Mouse (Mus musculus): ENCODE measurements around the gene Pif1. TPM values are rescaled to one million over a fixed set of nuclear protein-coding genes. Genes with fewer than 3 reads are reported as not detected.

Gene Pif1
- polyA plus RNA-seq, 1 experiment from 2014 or later = 8.7 TPM

GRCm38 (mm10) chr9:65551035-65551434 lies 35.9 kb upstream of the Pif1 start:
- no peak overlapping the region for H3K4me2 ChIP-seq (ENCODE audit: low read length)
- H3K27ac ChIP-seq (replicated peaks in 1 of 2; ENCODE audit: control insufficient read depth in 1 of 2, insufficient read depth in 1 of 2, low read depth in 2 of 2, low read length in 2 of 2) = peak overlapping the region; percentile 82 to 94
- H3K27me3 ChIP-seq (ENCODE audit: control insufficient read depth, insufficient read depth, low read length) = no peaks in the 10 kb centered on the region
- no peak overlapping the region for H3K4me3 ChIP-seq (ENCODE audit: control insufficient read depth in 1 of 2, insufficient read depth in 1 of 2, low read depth in 1 of 2, low read length in 2 of 2)
- H3K36me3 ChIP-seq (ENCODE audit: control insufficient read depth, insufficient read depth, low read length) = peaks cover 22% of the 10 kb centered on the region
- WGBS = 12% methylated on average over 5 of the region's 5 CpGs
- peak overlapping the region; percentile 54; the same call in 1 of the 2 replicates for H3K9ac ChIP-seq (ENCODE audit: low read length)
- H3K9me3 ChIP-seq (ENCODE audit: control insufficient read depth, low read length) = no peaks in the 10 kb centered on the region
- peaks cover 38 to 52% of the 10 kb centered on the region in 2 experiments for H3K4me1 ChIP-seq (ENCODE audit: control insufficient read depth in 2 of 2, insufficient read depth in 2 of 2, low read length in 2 of 2)
- peak; percentile 78 for ATAC-seq (ENCODE audit: insufficient number of reproducible peaks, insufficient read depth, low FRiP score, low read depth)

GRCm38 (mm10) chr9:65552141-65552540 lies 34.8 kb upstream of the Pif1 start:
- ATAC-seq (ENCODE audit: insufficient number of reproducible peaks, insufficient read depth, low FRiP score, low read depth) = no peak
- H3K36me3 ChIP-seq (ENCODE audit: control insufficient read depth, insufficient read depth, low read length) = peaks cover 33% of the 10 kb centered on the region
- 94% methylated on average over 5 of the region's 5 CpGs for WGBS
- H3K27ac ChIP-seq (replicated peaks in 1 of 2; ENCODE audit: control insufficient read depth in 1 of 2, insufficient read depth in 1 of 2, low read depth in 2 of 2, low read length in 2 of 2) = peak overlapping the region in 1 of 2 experiments; percentile 82; a peak in 3 of 4 replicates
- no peaks in the 10 kb centered on the region for H3K27me3 ChIP-seq (ENCODE audit: control insufficient read depth, insufficient read depth, low read length)
- no peaks in the 10 kb centered on the region for H3K9me3 ChIP-seq (ENCODE audit: control insufficient read depth, low read length)
- H3K4me1 ChIP-seq (ENCODE audit: control insufficient read depth in 2 of 2, insufficient read depth in 2 of 2, low read length in 2 of 2) = peaks cover 32 to 41% of the 10 kb centered on the region in 2 experiments
- H3K4me2 ChIP-seq (ENCODE audit: low read length) = no peak overlapping the region
- no peak overlapping the region for H3K9ac ChIP-seq (ENCODE audit: low read length)
- no peak overlapping the region for H3K4me3 ChIP-seq (ENCODE audit: control insufficient read depth in 1 of 2, insufficient read depth in 1 of 2, low read depth in 1 of 2, low read length in 2 of 2)

GRCm38 (mm10) chr9:65552711-65553110 lies 34.2 kb upstream of the Pif1 start:
- WGBS = 94% methylated on average over 2 of the region's 2 CpGs
- H3K27me3 ChIP-seq (ENCODE audit: control insufficient read depth, insufficient read depth, low read length) = no peaks in the 10 kb centered on the region
- H3K4me2 ChIP-seq (ENCODE audit: low read length) = no peak overlapping the region
- no peak for ATAC-seq (ENCODE audit: insufficient number of reproducible peaks, insufficient read depth, low FRiP score, low read depth)
- H3K27ac ChIP-seq (replicated peaks in 1 of 2; ENCODE audit: control insufficient read depth in 1 of 2, insufficient read depth in 1 of 2, low read depth in 2 of 2, low read length in 2 of 2) = peak overlapping the region in 1 of 2 experiments; percentile 26; a peak in 1 of 4 replicates
- H3K4me3 ChIP-seq (ENCODE audit: control insufficient read depth in 1 of 2, insufficient read depth in 1 of 2, low read depth in 1 of 2, low read length in 2 of 2) = no peak overlapping the region
- H3K4me1 ChIP-seq (ENCODE audit: control insufficient read depth in 2 of 2, insufficient read depth in 2 of 2, low read length in 2 of 2) = peaks cover 32 to 35% of the 10 kb centered on the region in 2 experiments
- H3K9me3 ChIP-seq (ENCODE audit: control insufficient read depth, low read length) = no peaks in the 10 kb centered on the region
- peaks cover 38% of the 10 kb centered on the region for H3K36me3 ChIP-seq (ENCODE audit: control insufficient read depth, insufficient read depth, low read length)
- H3K9ac ChIP-seq (ENCODE audit: low read length) = no peak overlapping the region

GRCm38 (mm10) chr9:65555001-65555405 lies 32.0 kb upstream of the Pif1 start:
- peaks cover 58% of the 10 kb centered on the region for H3K36me3 ChIP-seq (ENCODE audit: control insufficient read depth, insufficient read depth, low read length)
- peak overlapping the region; percentile 30; the same call in 1 of the 2 replicates for H3K9ac ChIP-seq (ENCODE audit: low read length)
- 0 out of 2 replicates have a peak, but pooled peaks have one; percentile 8 for ATAC-seq (ENCODE audit: insufficient number of reproducible peaks, insufficient read depth, low FRiP score, low read depth)
- no peaks in the 10 kb centered on the region for H3K9me3 ChIP-seq (ENCODE audit: control insufficient read depth, low read length)
- peak overlapping the region; percentile 6; the same call in 1 of the 2 replicates for H3K4me2 ChIP-seq (ENCODE audit: low read length)
- peaks cover 28 to 29% of the 10 kb centered on the region in 2 experiments for H3K4me1 ChIP-seq (ENCODE audit: control insufficient read depth in 2 of 2, insufficient read depth in 2 of 2, low read length in 2 of 2)
- H3K27ac ChIP-seq (replicated peaks in 1 of 2; ENCODE audit: control insufficient read depth in 1 of 2, insufficient read depth in 1 of 2, low read depth in 2 of 2, low read length in 2 of 2) = peak overlapping the region; percentile 2 to 55; a peak in 2 of 4 replicates
- no peak overlapping the region for H3K4me3 ChIP-seq (ENCODE audit: control insufficient read depth in 1 of 2, insufficient read depth in 1 of 2, low read depth in 1 of 2, low read length in 2 of 2)
- 13% methylated on average over 5 of the region's 5 CpGs for WGBS
- no peaks in the 10 kb centered on the region for H3K27me3 ChIP-seq (ENCODE audit: control insufficient read depth, insufficient read depth, low read length)

- Histone ChIP-seq H3K36me3 (ENCODE audit: control insufficient read depth, insufficient read depth, low read length) (peaks cover 64% of the 10 kb centered on the region), H3K9ac (ENCODE audit: low read length) (no peak overlapping the region), H3K27me3 (ENCODE audit: control insufficient read depth, insufficient read depth, low read length) (no peaks in the 10 kb centered on the region), H3K4me1 (ENCODE audit: control insufficient read depth in 2 of 2, insufficient read depth in 2 of 2, low read length in 2 of 2) (peaks cover 23 to 25% of the 10 kb centered on the region in 2 experiments), H3K4me2 (ENCODE audit: low read length) (no peak overlapping the region), H3K27ac (replicated peaks in 1 of 2; ENCODE audit: control insufficient read depth in 1 of 2, insufficient read depth in 1 of 2, low read depth in 2 of 2, low read length in 2 of 2) (peak overlapping the region in 1 of 2 experiments; percentile 41; a peak in 1 of 4 replicates), H3K9me3 (ENCODE audit: control insufficient read depth, low read length) (no peaks in the 10 kb centered on the region), H3K4me3 (ENCODE audit: control insufficient read depth in 1 of 2, insufficient read depth in 1 of 2, low read depth in 1 of 2, low read length in 2 of 2) (no peak overlapping the region)
- ATAC-seq (ENCODE audit: insufficient number of reproducible peaks, insufficient read depth, low FRiP score, low read depth) = no peak
- 71% methylated on average over 4 of the region's 4 CpGs for WGBS
Measured at GRCm38 (mm10) chr9:65555621-65556020, 31.3 kb upstream of the Pif1 start.

GRCm38 (mm10) chr9:65556349-65556748 lies 30.6 kb upstream of the Pif1 start:
- H3K27me3 ChIP-seq (ENCODE audit: control insufficient read depth, insufficient read depth, low read length) = no peaks in the 10 kb centered on the region
- H3K4me1 ChIP-seq (ENCODE audit: control insufficient read depth in 2 of 2, insufficient read depth in 2 of 2, low read length in 2 of 2) = peaks cover 18 to 19% of the 10 kb centered on the region in 2 experiments
- H3K27ac ChIP-seq (replicated peaks in 1 of 2; ENCODE audit: control insufficient read depth in 1 of 2, insufficient read depth in 1 of 2, low read depth in 2 of 2, low read length in 2 of 2) = no peak overlapping the region
- no peaks in the 10 kb centered on the region for H3K9me3 ChIP-seq (ENCODE audit: control insufficient read depth, low read length)
- H3K4me2 ChIP-seq (ENCODE audit: low read length) = no peak overlapping the region
- 90% methylated on average over 8 of the region's 8 CpGs for WGBS
- H3K36me3 ChIP-seq (ENCODE audit: control insufficient read depth, insufficient read depth, low read length) = peaks cover 64% of the 10 kb centered on the region
- H3K4me3 ChIP-seq (ENCODE audit: control insufficient read depth in 1 of 2, insufficient read depth in 1 of 2, low read depth in 1 of 2, low read length in 2 of 2) = no peak overlapping the region
- no peak overlapping the region for H3K9ac ChIP-seq (ENCODE audit: low read length)
- ATAC-seq (ENCODE audit: insufficient number of reproducible peaks, insufficient read depth, low FRiP score, low read depth) = no peak

- H3K36me3 ChIP-seq (ENCODE audit: control insufficient read depth, insufficient read depth, low read length) = peaks cover 63% of the 10 kb centered on the region
- WGBS = 92% methylated on average over 5 of the region's 5 CpGs
Measured at GRCm38 (mm10) chr9:65556979-65557378, 30.0 kb upstream of the Pif1 start.

GRCm38 (mm10) chr9:65558806-65559205 lies 28.2 kb upstream of the Pif1 start:
- Histone ChIP-seq H3K36me3 (ENCODE audit: control insufficient read depth, insufficient read depth, low read length) (peaks cover 71% of the 10 kb centered on the region), H3K4me3 (ENCODE audit: control insufficient read depth in 1 of 2, insufficient read depth in 1 of 2, low read depth in 1 of 2, low read length in 2 of 2) (no peak overlapping the region), H3K4me2 (ENCODE audit: low read length) (no peak overlapping the region), H3K27ac (replicated peaks in 1 of 2; ENCODE audit: control insufficient read depth in 1 of 2, insufficient read depth in 1 of 2, low read depth in 2 of 2, low read length in 2 of 2) (no peak overlapping the region), H3K4me1 (ENCODE audit: control insufficient read depth in 2 of 2, insufficient read depth in 2 of 2, low read length in 2 of 2) (peaks cover 21 to 23% of the 10 kb centered on the region in 2 experiments), H3K27me3 (ENCODE audit: control insufficient read depth, insufficient read depth, low read length) (no peaks in the 10 kb centered on the region), H3K9me3 (ENCODE audit: control insufficient read depth, low read length) (no peaks in the 10 kb centered on the region), H3K9ac (ENCODE audit: low read length) (no peak overlapping the region)
- ATAC-seq (ENCODE audit: insufficient number of reproducible peaks, insufficient read depth, low FRiP score, low read depth) = no peak
- WGBS = 95% methylated on average over 6 of the region's 6 CpGs

More at GRCm38 (mm10) chr9:65556979-65557378, 30.0 kb upstream of the Pif1 start:
- no peak for ATAC-seq (ENCODE audit: insufficient number of reproducible peaks, insufficient read depth, low FRiP score, low read depth)
- H3K9ac ChIP-seq (ENCODE audit: low read length) = no peak overlapping the region
- H3K4me1 ChIP-seq (ENCODE audit: control insufficient read depth in 2 of 2, insufficient read depth in 2 of 2, low read length in 2 of 2) = peaks cover 19 to 21% of the 10 kb centered on the region in 2 experiments
- no peak overlapping the region for H3K4me3 ChIP-seq (ENCODE audit: control insufficient read depth in 1 of 2, insufficient read depth in 1 of 2, low read depth in 1 of 2, low read length in 2 of 2)
- no peak overlapping the region for H3K4me2 ChIP-seq (ENCODE audit: low read length)
- H3K9me3 ChIP-seq (ENCODE audit: control insufficient read depth, low read length) = no peaks in the 10 kb centered on the region
- no peak overlapping the region for H3K27ac ChIP-seq (replicated peaks in 1 of 2; ENCODE audit: control insufficient read depth in 1 of 2, insufficient read depth in 1 of 2, low read depth in 2 of 2, low read length in 2 of 2)
- no peaks in the 10 kb centered on the region for H3K27me3 ChIP-seq (ENCODE audit: control insufficient read depth, insufficient read depth, low read length)
